ENCODE assay signal across 25 mouse cellular contexts in the genomic region with DNA sequence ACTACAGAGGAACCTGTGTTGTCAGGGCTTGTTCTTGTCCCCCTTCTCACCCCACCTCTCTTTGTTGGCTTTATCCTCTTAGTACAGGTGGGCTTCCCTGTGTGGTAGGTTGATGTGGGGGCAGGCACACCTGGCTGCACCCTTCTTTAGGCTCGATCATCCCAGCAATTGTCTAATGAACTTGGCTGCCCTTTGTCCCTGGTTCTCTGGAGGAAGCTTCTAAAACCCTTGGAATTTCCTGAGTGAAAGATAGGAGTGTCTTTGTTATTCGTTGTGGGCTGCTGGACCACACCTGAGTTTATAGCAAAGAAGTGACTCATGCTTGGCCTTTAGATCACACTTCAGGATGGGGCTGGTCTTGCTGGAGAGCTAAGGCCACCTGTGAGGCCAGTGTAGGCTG.
DNase-seq lines count a peak whose midpoint lies in the region; ATAC-seq and TF ChIP-seq lines count a peak whose summit lies in the region.
"Had no signal": no experiment of that assay in that cellular context is flagged by ENCODE, and none has a peak within 500 bp of the region (broad histone marks: within the 10 kb centered on the region; RNA-seq: fewer than 3 reads in every experiment).

No protein-coding gene starts in this region.

- no peak for TF ChIP-seq CTCF in thymus, adult 2 months (IDR thresholded peaks at IDR 0.05; ENCODE audit: borderline replicate concordance, control insufficient read depth, extremely low read depth, insufficient read depth, low read length, poor library complexity)
- TF ChIP-seq CTCF in midbrain, postnatal 0 days (IDR thresholded peaks at IDR 0.05) = no peak

- no peak for ATAC-seq in embryonic facial prominence, embryonic 12.5 days (ENCODE audit: insufficient number of reproducible peaks, insufficient read depth, low FRiP score, low TSS enrichment)
- 0 out of 2 replicates have a peak, but pooled peaks have one; percentile 28 for ATAC-seq in intestine, embryonic 15.5 days
- no peak for ATAC-seq in intestine, embryonic 16.5 days
- no peak for ATAC-seq in midbrain, postnatal 0 days (ENCODE audit: low FRiP score)
- ATAC-seq: activated CD4-positive, CD25-positive, alpha-beta regulatory T cell, adult 4 months; CD4-positive, CD25-positive, alpha-beta regulatory T cell, adult 4 months; forebrain, embryonic 15.5 days had no signal

- peaks cover 6% of the 10 kb centered on the region; the same call in 1 of the 2 replicates for H3K4me1 ChIP-seq in embryonic facial prominence, embryonic 12.5 days
- peaks cover 16% of the 10 kb centered on the region for H3K4me1 ChIP-seq in embryonic facial prominence, embryonic 10.5 days
- no peaks in the 10 kb centered on the region for H3K4me1 ChIP-seq in intestine, embryonic 15.5 days (replicated peaks)
- H3K4me1 ChIP-seq in intestine, embryonic 16.5 days (ENCODE audit: control insufficient read depth, insufficient read depth, low read length) = 0 out of 2 replicates have a peak, but pooled peaks cover 3% of the 10 kb centered on the region
- H3K4me1 ChIP-seq in thymus, adult 2 months (replicated peaks; ENCODE audit: control insufficient read depth, insufficient read depth, low read length) = no peaks in the 10 kb centered on the region
- no peaks in the 10 kb centered on the region for H3K4me1 ChIP-seq in midbrain, postnatal 0 days (ENCODE audit: insufficient read depth, low read length)
- H3K4me1 ChIP-seq: forebrain, embryonic 15.5 days; hindbrain, embryonic 15.5 days had no signal

- 53% methylated on average over 2 of the region's 2 CpGs for WGBS in embryonic facial prominence, embryonic 12.5 days
- 61% methylated on average over 2 of the region's 2 CpGs for WGBS in embryonic facial prominence, embryonic 10.5 days
- 27% methylated on average over 2 of the region's 2 CpGs for WGBS in intestine, embryonic 15.5 days
- 33% methylated on average over 2 of the region's 2 CpGs for WGBS in intestine, embryonic 16.5 days
- 11% methylated on average over 2 of the region's 2 CpGs for WGBS in large intestine, adult 2 months
- WGBS in thymus, adult 2 months = 81% methylated on average over 2 of the region's 2 CpGs
- WGBS in midbrain, postnatal 0 days = 70% methylated on average over 2 of the region's 2 CpGs

- no peaks in the 10 kb centered on the region for H3K9me3 ChIP-seq in embryonic facial prominence, embryonic 12.5 days
- no peaks in the 10 kb centered on the region; the same call in 1 of the 2 replicates for H3K9me3 ChIP-seq in embryonic facial prominence, embryonic 10.5 days
- no peaks in the 10 kb centered on the region for H3K9me3 ChIP-seq in intestine, embryonic 15.5 days
- H3K9me3 ChIP-seq in intestine, embryonic 16.5 days (ENCODE audit: control insufficient read depth, low read length) = no peaks in the 10 kb centered on the region
- no peaks in the 10 kb centered on the region for H3K9me3 ChIP-seq in midbrain, postnatal 0 days (ENCODE audit: low read length)
- H3K9me3 ChIP-seq: embryonic facial prominence, embryonic 15.5 days; forebrain, embryonic 10.5 days; forebrain, embryonic 15.5 days; hindbrain, embryonic 15.5 days had no signal

- TF ChIP-seq POLR2A in thymus, adult 2 months (IDR thresholded peaks at IDR 0.05; ENCODE audit: control insufficient read depth, extremely low read depth, insufficient read depth, low read length, poor library complexity) = no peak

- 0 out of 2 replicates have a peak overlapping the region, but pooled peaks have one; percentile 24 for H3K27ac ChIP-seq in embryonic facial prominence, embryonic 12.5 days
- no peak overlapping the region for H3K27ac ChIP-seq in embryonic facial prominence, embryonic 10.5 days (replicated peaks)
- H3K27ac ChIP-seq in intestine, embryonic 15.5 days = no peak overlapping the region
- H3K27ac ChIP-seq in intestine, embryonic 16.5 days (ENCODE audit: low read length) = no peak overlapping the region
- no peak overlapping the region for H3K27ac ChIP-seq in thymus, adult 2 months (ENCODE audit: control insufficient read depth, insufficient read depth, low read length)
- H3K27ac ChIP-seq in midbrain, postnatal 0 days (ENCODE audit: low read depth, low read length) = no peak overlapping the region
- H3K27ac ChIP-seq: embryonic facial prominence, embryonic 15.5 days; forebrain, embryonic 10.5 days; forebrain, embryonic 15.5 days; hindbrain, embryonic 15.5 days had no signal

- no peak overlapping the region for H3K9ac ChIP-seq in embryonic facial prominence, embryonic 12.5 days
- H3K9ac ChIP-seq in intestine, embryonic 15.5 days = no peak overlapping the region
- H3K9ac ChIP-seq in intestine, embryonic 16.5 days (ENCODE audit: low read depth, low read length) = no peak overlapping the region
- no peak overlapping the region for H3K9ac ChIP-seq in midbrain, postnatal 0 days (replicated peaks; ENCODE audit: low read length, poor library complexity, severe bottlenecking)
- H3K9ac ChIP-seq: embryonic facial prominence, embryonic 15.5 days; forebrain, embryonic 15.5 days; heart, embryonic 15.5 days; hindbrain, embryonic 15.5 days had no signal

- H3K4me2 ChIP-seq in embryonic facial prominence, embryonic 12.5 days (replicated peaks) = no peak overlapping the region
- no peak overlapping the region for H3K4me2 ChIP-seq in intestine, embryonic 15.5 days (replicated peaks)
- H3K4me2 ChIP-seq in intestine, embryonic 16.5 days (ENCODE audit: low read depth, low read length) = no peak overlapping the region
- no peak overlapping the region for H3K4me2 ChIP-seq in midbrain, postnatal 0 days (ENCODE audit: low read depth, low read length, poor library complexity, severe bottlenecking)
- H3K4me2 ChIP-seq: embryonic facial prominence, embryonic 15.5 days; forebrain, embryonic 15.5 days; heart, embryonic 15.5 days; hindbrain, embryonic 15.5 days had no signal

- no peaks in the 10 kb centered on the region for H3K27me3 ChIP-seq in embryonic facial prominence, embryonic 12.5 days
- no peaks in the 10 kb centered on the region for H3K27me3 ChIP-seq in embryonic facial prominence, embryonic 10.5 days (replicated peaks; ENCODE audit: low read depth, poor library complexity, severe bottlenecking)
- no peaks in the 10 kb centered on the region for H3K27me3 ChIP-seq in intestine, embryonic 15.5 days (replicated peaks)
- H3K27me3 ChIP-seq in intestine, embryonic 16.5 days (replicated peaks; ENCODE audit: control insufficient read depth, insufficient read depth, low read length) = no peaks in the 10 kb centered on the region
- H3K27me3 ChIP-seq in thymus, adult 2 months (ENCODE audit: control insufficient read depth, insufficient read depth, low read length) = no peaks in the 10 kb centered on the region
- no peaks in the 10 kb centered on the region for H3K27me3 ChIP-seq in midbrain, postnatal 0 days (ENCODE audit: insufficient read depth, low read length)
- H3K27me3 ChIP-seq: embryonic facial prominence, embryonic 15.5 days; forebrain, embryonic 15.5 days; heart, embryonic 15.5 days; hindbrain, embryonic 15.5 days had no signal

- no peak overlapping the region for H3K4me3 ChIP-seq in embryonic facial prominence, embryonic 12.5 days
- H3K4me3 ChIP-seq in embryonic facial prominence, embryonic 10.5 days = no peak overlapping the region
- H3K4me3 ChIP-seq in intestine, embryonic 15.5 days (replicated peaks) = no peak overlapping the region
- H3K4me3 ChIP-seq in intestine, embryonic 16.5 days (ENCODE audit: low read length) = no peak overlapping the region
- H3K4me3 ChIP-seq in thymus, adult 2 months (ENCODE audit: control insufficient read depth, insufficient read depth, low read length) = no peak overlapping the region
- H3K4me3 ChIP-seq in midbrain, postnatal 0 days (ENCODE audit: low read depth, low read length) = no peak overlapping the region
- H3K4me3 ChIP-seq: embryonic facial prominence, embryonic 15.5 days; erythroblast, embryonic 14.5 days; forebrain, embryonic 10.5 days; forebrain, embryonic 15.5 days; heart, embryonic 15.5 days; hindbrain, embryonic 15.5 days had no signal

- H3K36me3 ChIP-seq in embryonic facial prominence, embryonic 12.5 days = no peaks in the 10 kb centered on the region
- H3K36me3 ChIP-seq in embryonic facial prominence, embryonic 10.5 days (replicated peaks) = no peaks in the 10 kb centered on the region
- H3K36me3 ChIP-seq in intestine, embryonic 15.5 days = no peaks in the 10 kb centered on the region
- H3K36me3 ChIP-seq in intestine, embryonic 16.5 days (ENCODE audit: control insufficient read depth, insufficient read depth, low read length) = no peaks in the 10 kb centered on the region
- H3K36me3 ChIP-seq in thymus, adult 2 months (ENCODE audit: control insufficient read depth, insufficient read depth, low read length) = no peaks in the 10 kb centered on the region
- H3K36me3 ChIP-seq in midbrain, postnatal 0 days (ENCODE audit: insufficient read depth, low read length) = no peaks in the 10 kb centered on the region
- H3K36me3 ChIP-seq: embryonic facial prominence, embryonic 15.5 days; forebrain, embryonic 10.5 days; forebrain, embryonic 15.5 days; G1E; heart, embryonic 15.5 days; hindbrain, embryonic 15.5 days had no signal

- DNase-seq in embryonic facial prominence, embryonic 10.5 days (ENCODE audit: low spot score) = no peak
- DNase-seq in ES-CJ7 (ENCODE audit: low read depth, low spot score) = peak; percentile 82
- DNase-seq in large intestine, adult 2 months (ENCODE audit: low read depth, low spot score) = peak; percentile 29
- DNase-seq in thymus, adult 2 months = no peak
- DNase-seq in midbrain, postnatal 0 days (ENCODE audit: low spot score) = no peak
- DNase-seq: adrenal gland, postnatal 14 days; B cell, adult 2 months; cerebellum, adult 11-12 months; cerebellum, adult 9-10 months; cerebellum, postnatal 36 days; gastrocnemius, postnatal 25 days; heart, postnatal 36 days; kidney, adult 11 months had no signal

Comparison
In these comparisons a context has a peak if more than half of its experiments do, and no peak if none do; other contexts are left out.
1. DNase-seq: peak in ES-CJ7 (single experiment) and large intestine, adult 2 months (single experiment); none in embryonic facial prominence, embryonic 10.5 days (single experiment), thymus, adult 2 months (single experiment) and midbrain, postnatal 0 days (single experiment).